Mouse (Mus musculus) urinary bladder, postnatal 25 days (tissue): ENCODE data around the gene Tmbim6.

ENCODE experiments used
- DNase-seq: peaks from one replicate; pipeline ENCODE4 v3.0.0; 2022; ENCODE audit warnings: low spot score

The Tmbim6 gene

GRCm38 (mm10) chr15:99392486-99393385 lies at the start of gene Tmbim6:
Gene Tmbim6 (plus strand): TSS chr15:99392882.
- peak; percentile 93 for DNase-seq

GRCm38 (mm10) chr15:99343414-99344147 lies 49.1 kb upstream of the Tmbim6 start:
- no peak for DNase-seq

GRCm38 (mm10) chr15:99344148-99344870 lies 48.4 kb upstream of the Tmbim6 start:
- DNase-seq, result no peak

- no peak for DNase-seq
Measured at GRCm38 (mm10) chr15:99344961-99345360, 47.7 kb upstream of the Tmbim6 start.

- DNase-seq, result no peak
Measured at GRCm38 (mm10) chr15:99351610-99352009, 41.1 kb upstream of the Tmbim6 start.

GRCm38 (mm10) chr15:99352306-99352705 lies 40.4 kb upstream of the Tmbim6 start:
- no peak for DNase-seq

- DNase-seq, result no peak
Measured at GRCm38 (mm10) chr15:99355660-99356059, 37.0 kb upstream of the Tmbim6 start.

GRCm38 (mm10) chr15:99356462-99356861 lies 36.2 kb upstream of the Tmbim6 start:
- DNase-seq, result no peak

GRCm38 (mm10) chr15:99358952-99359351 lies 33.7 kb upstream of the Tmbim6 start:
- no peak for DNase-seq

GRCm38 (mm10) chr15:99364022-99364530 lies 28.6 kb upstream of the Tmbim6 start:
- DNase-seq, result no peak

- no peak for DNase-seq
Measured at GRCm38 (mm10) chr15:99364921-99365320, 27.8 kb upstream of the Tmbim6 start.

- DNase-seq, result no peak
Measured at GRCm38 (mm10) chr15:99368583-99369266, 24.0 kb upstream of the Tmbim6 start.

- DNase-seq, result peak; percentile 25
Measured at GRCm38 (mm10) chr15:99369391-99370171, 23.1 kb upstream of the Tmbim6 start.

GRCm38 (mm10) chr15:99370259-99370691 lies 22.4 kb upstream of the Tmbim6 start, which contains the start of gene Fmnl3:
Gene Fmnl3 (minus strand): TSS chr15:99370482.
- DNase-seq, result peak; percentile 99

- no peak for DNase-seq
Measured at GRCm38 (mm10) chr15:99371526-99372340, 20.9 kb upstream of the Tmbim6 start.

- no peak for DNase-seq
Measured at GRCm38 (mm10) chr15:99372761-99373160, 19.9 kb upstream of the Tmbim6 start.

- no peak for DNase-seq
Measured at GRCm38 (mm10) chr15:99375036-99375435, 17.6 kb upstream of the Tmbim6 start.

GRCm38 (mm10) chr15:99375581-99375980 lies 17.1 kb upstream of the Tmbim6 start:
- DNase-seq, result no peak

- DNase-seq, result no peak
Measured at GRCm38 (mm10) chr15:99376240-99376639, 16.4 kb upstream of the Tmbim6 start.

GRCm38 (mm10) chr15:99382893-99383292 lies 9.8 kb upstream of the Tmbim6 start:
- no peak for DNase-seq
